ENCODE assay signal across 17 mouse cellular contexts in the genomic region with DNA sequence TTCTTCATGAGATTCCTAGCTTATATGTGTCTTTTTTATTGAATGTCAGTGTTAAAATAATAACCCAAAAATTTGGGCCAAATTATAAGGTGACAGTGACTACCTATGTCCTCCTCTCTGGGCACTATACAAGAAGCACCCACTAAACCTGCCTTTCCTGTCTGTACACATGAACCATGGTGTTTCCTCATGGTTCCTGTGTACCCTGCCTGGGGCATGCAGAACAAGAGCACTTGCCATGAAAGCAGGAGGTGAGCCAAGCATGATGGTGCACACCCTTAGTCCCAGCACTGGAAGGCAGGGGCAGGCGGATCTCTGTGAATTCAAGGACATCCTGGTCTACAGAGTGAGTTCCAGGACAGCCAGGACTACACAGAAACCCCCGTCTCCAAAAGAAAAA.
"Had no signal": no experiment of that assay in that cellular context is flagged by ENCODE, and none has a peak within 500 bp of the region (broad histone marks: within the 10 kb centered on the region; RNA-seq: fewer than 3 reads in every experiment).

No protein-coding gene starts in this region.

- DNase-seq: cerebellum, adult 2 months; cerebellum, adult 8-10 months; cerebellum, adult 9-10 months; cerebellum, adult 9-11 months; cerebellum, postnatal 10 days; cerebellum, postnatal 14 days; cerebellum, postnatal 25 days; cerebellum, postnatal 36 days; embryo, embryonic 11 days; forebrain, postnatal 0 days; gastrocnemius, adult 2 months; gastrocnemius, postnatal 10 days; gastrocnemius, postnatal 14 days; gastrocnemius, postnatal 25 days; gastrocnemius, postnatal 36 days; heart, adult 18-20 months; heart, adult 2 months had no signal
